Mouse (Mus musculus): ENCODE data around the gene Megf11.

GRCm38 (mm10) chr9:64579306-64579705 lies 193.9 kb downstream of the Megf11 start:
- TF ChIP-seq MAX (IDR thresholded peaks at IDR 0.05; ENCODE audit: low read depth) (no peak), CEBPB (IDR thresholded peaks at IDR 0.05; ENCODE audit: insufficient read depth, poor library complexity, severe bottlenecking) (no peak), USF1 (IDR thresholded peaks at IDR 0.05; ENCODE audit: low read depth) (no peak), POLR2A (IDR thresholded peaks at IDR 0.05; ENCODE audit: insufficient read length, low read depth) (no peak), TCF12 (IDR thresholded peaks at IDR 0.05; ENCODE audit: insufficient read depth, poor library complexity, severe bottlenecking) (no peak), REST (IDR thresholded peaks at IDR 0.05; ENCODE audit: insufficient read depth, insufficient read length) (no peak), MYOG (IDR thresholded peaks at IDR 0.05; ENCODE audit: control insufficient read depth in 1 of 3, insufficient read depth in 1 of 3, insufficient read length in 2 of 3, low read depth in 2 of 3) (no peak), E2F4 (IDR thresholded peaks at IDR 0.05; ENCODE audit: insufficient read depth) (no peak), POLR2AphosphoS2 (IDR thresholded peaks at IDR 0.05; ENCODE audit: insufficient read length, low read depth) (no peak), MYOD1 (IDR thresholded peaks at IDR 0.05; ENCODE audit: control insufficient read depth in 1 of 3, insufficient read length in 2 of 3, low read depth in 2 of 3) (no peak), SRF (IDR thresholded peaks at IDR 0.05; ENCODE audit: control insufficient read depth, insufficient read length, low read depth) (no peak)

Data from myocyte (in vitro differentiated cells).